In the genomic region with DNA sequence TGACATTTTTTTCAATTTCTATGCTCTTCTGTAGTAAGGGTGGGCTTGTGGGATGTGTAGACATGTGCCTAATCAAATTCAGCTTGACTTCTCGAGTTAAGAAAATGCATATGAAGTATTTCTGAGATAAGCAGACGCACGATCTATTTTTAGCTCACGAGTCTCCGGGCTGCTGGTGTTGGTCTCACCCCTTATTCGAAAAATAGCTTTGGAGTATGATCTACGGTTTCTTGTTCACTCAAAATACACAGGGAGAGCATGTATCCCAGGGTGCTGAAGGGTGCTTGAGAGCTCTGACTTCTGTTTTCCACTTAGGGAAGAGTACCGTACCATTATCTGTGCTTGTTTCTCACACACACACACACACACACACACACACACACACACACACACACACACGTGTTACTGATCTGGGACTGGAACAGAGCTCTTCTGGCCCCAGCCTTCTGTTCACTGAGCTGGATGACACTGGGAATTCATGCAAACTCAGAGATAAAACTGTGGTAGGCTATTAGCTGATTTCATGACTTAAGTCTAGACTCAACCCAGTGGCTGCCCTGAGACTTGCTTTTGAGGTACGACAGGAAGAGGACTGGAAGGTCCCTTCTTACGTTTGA, we compare ENCODE assay signal across 12 mouse cellular contexts. TPM values are rescaled to one million over a fixed set of nuclear protein-coding genes. Genes with fewer than 3 reads are reported as not detected.
A peak's percentile ranks its signal among the peaks of the same experiment; 100 is the strongest.
DNase-seq lines count a peak whose midpoint lies in the region; ATAC-seq and TF ChIP-seq lines count a peak whose summit lies in the region.
"Had no signal": no experiment of that assay in that cellular context is flagged by ENCODE, and none has a peak within 500 bp of the region (broad histone marks: within the 10 kb centered on the region; RNA-seq: fewer than 3 reads in every experiment).

No protein-coding gene starts in this region.

- H3K4me3 ChIP-seq in kidney, postnatal 0 days (replicated peaks; ENCODE audit: low read depth, low read length) = no peak overlapping the region
- H3K4me3 ChIP-seq: hindbrain, embryonic 15.5 days; neural tube, embryonic 12.5 days had no signal

- intact Hi-C loops in gastrocnemius, postnatal 14 days (cut with DNase I; ENCODE audit: low total_unique reads) = no loop called here

- H3K9me3 ChIP-seq in kidney, postnatal 0 days (replicated peaks; ENCODE audit: low read length) = no peaks in the 10 kb centered on the region
- H3K9me3 ChIP-seq: hindbrain, embryonic 15.5 days; neural tube, embryonic 12.5 days had no signal

- no peak overlapping the region for H3K4me2 ChIP-seq in kidney, postnatal 0 days (ENCODE audit: low read length)
- H3K4me2 ChIP-seq: hindbrain, embryonic 15.5 days; neural tube, embryonic 12.5 days had no signal

- ATAC-seq in kidney, postnatal 0 days (replicated peaks; ENCODE audit: low FRiP score, low read depth) = no peak
- ATAC-seq in CD4-positive, CD25-positive, alpha-beta regulatory T cell, adult 4 months = peak; percentile 54

- peak; percentile 32 for DNase-seq in kidney, postnatal 0 days (ENCODE audit: low spot score)
- DNase-seq in kidney, adult 18-20 months = no peak
- peak; percentile 6 for DNase-seq in c-Kit-positive CD71-positive TER-119-negative erythroid progenitor cells, embryonic 14.5 days (ENCODE audit: low read depth)
- DNase-seq in induced T-regulatory cell, adult 2 months (ENCODE audit: low read depth) = peak; percentile 8
- DNase-seq in embryo, embryonic 11 days = no peak
- DNase-seq in gastrocnemius, postnatal 14 days = no peak
- no peak for DNase-seq in gastrocnemius, postnatal 10 days
- DNase-seq: kidney, postnatal 10 days; lung, postnatal 36 days had no signal

- no peaks in the 10 kb centered on the region for H3K36me3 ChIP-seq in kidney, postnatal 0 days (ENCODE audit: insufficient read depth, low read length)
- H3K36me3 ChIP-seq: hindbrain, embryonic 15.5 days; neural tube, embryonic 12.5 days had no signal

- 0 out of 2 replicates have a peak, but pooled peaks cover 3% of the 10 kb centered on the region for H3K4me1 ChIP-seq in kidney, postnatal 0 days (replicated peaks; ENCODE audit: insufficient read depth, low read length)
- H3K4me1 ChIP-seq: hindbrain, embryonic 15.5 days; neural tube, embryonic 12.5 days had no signal

- 64% methylated on average over 11 of the region's 11 CpGs for WGBS in kidney, postnatal 0 days

- no peak overlapping the region for H3K9ac ChIP-seq in kidney, postnatal 0 days (ENCODE audit: low read depth, low read length)
- H3K9ac ChIP-seq: hindbrain, embryonic 15.5 days; neural tube, embryonic 12.5 days had no signal

- no peak overlapping the region for H3K27ac ChIP-seq in kidney, postnatal 0 days
- H3K27ac ChIP-seq: hindbrain, embryonic 15.5 days; neural tube, embryonic 12.5 days had no signal

- TF ChIP-seq CTCF in kidney, postnatal 0 days (IDR thresholded peaks at IDR 0.05; ENCODE audit: low read depth) = no peak

- H3K27me3 ChIP-seq in kidney, postnatal 0 days (ENCODE audit: insufficient read depth, low read length) = no peaks in the 10 kb centered on the region
- H3K27me3 ChIP-seq: hindbrain, embryonic 15.5 days; neural tube, embryonic 12.5 days had no signal

RNA-seq across cellular contexts. Expression of gene Map4k3, which starts 34.9 kb away (rescaled TPM):
- 27.5 and 29.9 TPM in 2 replicates for polyA plus RNA-seq in kidney, postnatal 0 days (2015; fragmentation: Nextera tagmentation; extraction: Ambion mirVana)
- polyA plus RNA-seq in CD4-positive, CD25-positive, alpha-beta regulatory T cell, adult 4 months (2017; shearing (Covaris generic)) = 1 to 10 TPM; 3.3 to 6.3 TPM
- total RNA-seq in gastrocnemius, postnatal 14 days (2021) = 10 to 100 TPM; 16.4 to 17.3 TPM
- total RNA-seq in gastrocnemius, postnatal 10 days (2021) = 10 to 100 TPM; 21.8 to 28.5 TPM

Comparison
In these comparisons a context has a peak if more than half of its experiments do, and no peak if none do; other contexts are left out.
1. DNase-seq: peak in kidney, postnatal 0 days (single experiment), c-Kit-positive CD71-positive TER-119-negative erythroid progenitor cells, embryonic 14.5 days (single experiment) and induced T-regulatory cell, adult 2 months (single experiment); none in kidney, adult 18-20 months (single experiment), embryo, embryonic 11 days (single experiment), gastrocnemius, postnatal 14 days (single experiment) and gastrocnemius, postnatal 10 days (single experiment).